Mouse (Mus musculus) layer of hippocampus, adult 2 months (tissue): ENCODE results near the gene Ndufaf1. TPM values are rescaled to one million over a fixed set of nuclear protein-coding genes. Genes with fewer than 3 reads are reported as not detected.
A peak's percentile ranks its signal among the peaks of the same experiment; 100 is the strongest.
"Not testable (repeated sequence)": the region's sequence is repeated elsewhere in the genome, so short reads cannot be mapped to it uniquely, and the experiment has no call there.

Source experiments
- DNase-seq, 2 experiments: peaks; one replicate each; pipeline ENCODE4 v3.0.0; 2022; ENCODE audit warnings: low spot score in 2 of 2
- H3K27ac ChIP-seq: fragments of 200-600 bp; 2 replicates; pipeline ENCODE4 v1.8.1; 2022
- H3K4me3 ChIP-seq: fragments of 200-600 bp; 2 replicates; pipeline ENCODE4 v1.8.1; 2022; ENCODE audit warnings: mild to moderate bottlenecking
- CTCF ChIP-seq: fragments of 200-600 bp; conservative IDR thresholded peaks from 2 replicates; pipeline ENCODE4 v1.8.1; 2022; ENCODE audit warnings: antibody characterized with exemption, mild to moderate bottlenecking, moderate library complexity
- total RNA-seq, 2 experiments: library from RNA; stranded (reverse); gene quantifications; 2 replicates each; pipeline ENCODE4 v1.2.3; 2021

The Ndufaf1 gene
- total RNA-seq, 2 experiments from 2014 or later, result 30.7 to 31.9 TPM

- no peak for TF ChIP-seq CTCF
- Histone ChIP-seq H3K27ac (peak within 1 kb of the TSS; percentile 92), H3K4me3 (peak within 1 kb of the TSS; percentile 88)
- DNase-seq, result peak; percentile 87 to 96
These were observed 12.0 kb upstream of the Ndufaf1 start, which contains the start of gene Rtf1 for GRCm38 (mm10) chr2:119674525-119675214. TSS of gene Rtf1 (plus strand) at chr2:119675068.

DNA sequence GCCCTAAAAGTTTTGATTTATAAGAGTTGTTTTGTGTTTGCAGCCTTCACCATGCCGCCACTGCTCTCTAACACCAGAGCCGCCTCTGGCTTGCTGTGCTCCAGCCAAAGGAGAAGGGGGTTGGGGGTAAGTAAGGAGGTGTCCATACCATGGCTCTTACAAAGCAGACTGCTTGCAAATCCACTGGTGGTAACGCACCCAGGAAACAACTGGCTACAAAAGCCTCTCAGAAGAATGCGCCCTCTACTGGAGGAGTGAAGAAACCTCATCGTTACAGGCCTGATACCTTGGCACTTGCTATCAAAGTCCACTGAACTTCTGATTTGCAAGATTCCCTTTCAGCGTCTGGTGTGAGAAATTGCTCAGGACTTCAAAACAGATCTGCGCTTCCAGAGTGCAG, 6.4 kb upstream of the Ndufaf1 start:
- peak; percentile 79 for TF ChIP-seq CTCF

GRCm38 (mm10) chr2:119665744-119666143, 3.1 kb upstream of the Ndufaf1 start:
- H3K4me3 ChIP-seq, DNase-seq, H3K27ac ChIP-seq: not testable (repeated sequence)
- peak; percentile 34 for TF ChIP-seq CTCF

More for the DNA sequence above, 6.4 kb upstream of the Ndufaf1 start:
- no peak for DNase-seq
- no peak overlapping the region for H3K4me3 ChIP-seq
- H3K27ac ChIP-seq, result no peak overlapping the region

- no peak overlapping the region for H3K4me3 ChIP-seq
- DNase-seq, result no peak
- H3K27ac ChIP-seq, result no peak overlapping the region
- no peak for TF ChIP-seq CTCF
These were observed 18.4 kb downstream of the Ndufaf1 start for GRCm38 (mm10) chr2:119644254-119644653.

- TF ChIP-seq CTCF, result no peak
These were observed 21.3 kb downstream of the Ndufaf1 start for GRCm38 (mm10) chr2:119641214-119641912.

DNA sequence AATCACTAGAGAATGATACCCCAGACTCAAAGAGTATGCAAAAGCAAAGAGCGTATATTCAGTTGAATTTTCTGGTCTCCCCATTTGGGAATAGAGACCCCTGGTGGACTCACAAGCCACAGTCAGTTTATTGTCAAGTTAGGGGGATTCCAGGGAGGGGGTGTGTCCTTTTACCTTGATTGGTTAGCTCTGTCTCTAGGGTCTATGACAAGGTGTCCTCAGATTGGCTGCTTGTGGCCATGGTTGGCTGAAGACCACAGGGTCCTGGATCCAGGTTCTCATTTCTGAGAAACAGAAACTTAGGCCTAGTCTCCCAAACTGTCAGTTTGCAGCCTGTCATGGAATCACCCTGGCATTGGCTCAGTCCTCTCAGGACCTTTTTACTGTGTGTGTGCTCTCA, 25.8 kb downstream of the Ndufaf1 start:
- H3K4me3 ChIP-seq, result no peak overlapping the region
- DNase-seq, result no peak
- peak; percentile 26 for TF ChIP-seq CTCF

More at GRCm38 (mm10) chr2:119641214-119641912, 21.3 kb downstream of the Ndufaf1 start:
- DNase-seq, result no peak
- Histone ChIP-seq H3K27ac (no peak overlapping the region), H3K4me3 (no peak overlapping the region)

DNA sequence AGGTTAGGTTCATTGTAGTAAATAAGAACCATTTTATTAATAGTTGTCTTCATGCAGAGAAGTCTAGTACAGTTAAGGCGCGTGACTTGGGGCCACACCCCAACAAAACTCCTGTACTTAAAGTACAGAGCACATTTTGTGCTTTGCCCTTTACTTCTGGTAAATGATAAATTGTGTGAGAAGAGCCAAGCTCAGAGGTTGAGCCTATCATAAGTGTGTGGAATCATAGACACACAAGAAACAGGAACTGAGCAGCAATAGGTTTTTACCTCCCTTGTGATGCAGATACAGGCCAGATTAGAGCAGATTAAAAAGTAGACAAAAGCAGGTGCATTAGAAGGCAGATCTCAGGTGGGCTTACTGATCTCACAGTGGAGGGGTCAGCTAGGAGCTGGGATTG, 41.3 kb downstream of the Ndufaf1 start:
- DNase-seq, result no peak
- no peak for TF ChIP-seq CTCF
- no peak overlapping the region for H3K4me3 ChIP-seq
- H3K27ac ChIP-seq, result no peak overlapping the region

More for the DNA sequence above, 25.8 kb downstream of the Ndufaf1 start:
- no peak overlapping the region for H3K27ac ChIP-seq

DNA sequence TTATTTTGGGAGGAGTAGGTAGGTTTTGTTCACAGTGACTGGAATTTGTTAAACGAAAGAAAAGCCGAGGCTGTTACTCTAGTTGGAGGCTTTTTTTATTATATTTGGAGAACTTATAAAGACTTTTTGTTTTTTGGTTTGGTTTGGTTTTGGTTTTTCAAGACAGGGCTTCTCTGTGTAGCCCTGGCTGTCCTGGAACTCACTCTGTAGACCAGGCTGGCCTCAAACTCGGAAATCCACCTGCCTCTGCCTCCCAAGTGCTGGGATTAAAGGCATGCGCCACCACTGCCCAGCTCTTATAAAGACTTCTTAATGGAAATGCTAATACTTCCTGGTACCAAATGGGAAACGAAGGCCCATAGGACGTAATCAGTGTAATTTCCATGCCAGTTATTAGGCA, 43.6 kb downstream of the Ndufaf1 start:
- not testable (repeated sequence) for DNase-seq, H3K27ac ChIP-seq
- H3K4me3 ChIP-seq, result peak overlapping the region; percentile 88

GRCm38 (mm10) chr2:119618199-119618982, 44.2 kb downstream of the Ndufaf1 start, which contains the start of the genes Nusap1 and Oip5:
TSS of gene Nusap1 (plus strand) at chr2:119618298.
TSS of gene Oip5 (minus strand) at chr2:119618469.
- Histone ChIP-seq H3K4me3 (peak within 1 kb of the TSS; percentile 88), H3K27ac (no peak within 1 kb of the TSS)
- no peak; the same call in 1 of the 2 replicates for TF ChIP-seq CTCF
- DNase-seq, result peak; percentile 86 to 94

- TF ChIP-seq CTCF, result no peak
- H3K27ac ChIP-seq, result no peak overlapping the region
- DNase-seq, result no peak
- H3K4me3 ChIP-seq, result peak overlapping the region; percentile 88
These were observed 44.8 kb downstream of the Ndufaf1 start for GRCm38 (mm10) chr2:119617841-119618198.

- DNase-seq, result no peak
- Histone ChIP-seq H3K27ac (no peak overlapping the region), H3K4me3 (no peak overlapping the region)
- TF ChIP-seq CTCF, result no peak; the same call in 1 of the 2 replicates
These were observed 55.6 kb downstream of the Ndufaf1 start for GRCm38 (mm10) chr2:119607023-119607422.

Other genes starting within 250 kb of the Ndufaf1 start
- 10 to 100 TPM; 21.0 to 21.6 TPM for gene Ino80, start 185.1 kb downstream of the Ndufaf1 start, total RNA-seq
- gene Exd1, start 115.2 kb downstream of the Ndufaf1 start, total RNA-seq, result 1 to 10 TPM in 1 of 2 experiments, under 1 TPM in 1; 0.49 to 1.3 TPM
- 100 to 1,000 TPM; 155 to 157 TPM for gene Chp1, start 115.1 kb downstream of the Ndufaf1 start, total RNA-seq
- under 1 TPM; 0.88 to 0.97 TPM for gene Nusap1, start 44.5 kb downstream of the Ndufaf1 start, total RNA-seq
- under 1 TPM; 0.91 to 0.92 TPM for gene Oip5, start 44.4 kb downstream of the Ndufaf1 start, total RNA-seq
- gene Rtf1, start 12.2 kb upstream of the Ndufaf1 start, total RNA-seq, result 10 to 100 TPM; 60.3 to 62.9 TPM
- 100 to 1,000 TPM; 265 to 270 TPM for gene Itpka, start 79.5 kb upstream of the Ndufaf1 start, total RNA-seq
- 10 to 100 TPM; 13.7 to 14.3 TPM for gene Ltk, start 97.6 kb upstream of the Ndufaf1 start, total RNA-seq
- gene Rpap1, start 124.7 kb upstream of the Ndufaf1 start, total RNA-seq, result 10 to 100 TPM; 18.6 to 19.6 TPM
- gene Tyro3, start 134.9 kb upstream of the Ndufaf1 start, total RNA-seq, result 10 to 100 TPM; 75.5 to 80.8 TPM
- 10 to 100 TPM; 66.6 to 72.7 TPM for gene Mga, start 234.4 kb upstream of the Ndufaf1 start, total RNA-seq